Mouse (Mus musculus): Measurements from ENCODE around the gene Gcsam. TPM values are rescaled to one million over a fixed set of nuclear protein-coding genes. Genes with fewer than 3 reads are reported as not detected.
A peak's percentile ranks its signal among the peaks of the same experiment; 100 is the strongest.

Gcsam gene
- total and polyA plus RNA-seq, 3 experiments: not detected

DNA sequence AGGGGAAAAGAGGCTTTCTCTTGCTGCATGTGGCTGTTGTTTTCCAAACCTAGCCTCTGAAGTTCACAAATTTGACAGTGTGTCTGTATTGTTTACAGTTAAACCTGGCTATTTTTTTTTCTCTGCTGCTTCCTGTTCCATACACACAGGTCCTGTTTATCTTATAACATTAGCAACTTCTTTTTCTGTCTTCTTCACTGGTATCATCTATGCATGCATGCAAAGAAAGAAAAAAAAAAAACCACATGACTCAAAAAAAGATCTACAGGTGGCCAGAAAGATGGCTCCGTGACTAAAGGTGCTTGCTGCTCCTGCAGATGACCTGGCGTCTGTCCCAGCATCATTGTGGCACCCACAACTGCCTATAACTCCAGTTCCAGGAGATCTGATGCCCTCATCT is 15.2 kb downstream of the Gcsam start:
- dilution Hi-C loops (cut with MboI; ENCODE audit: extremely low pct_ligation_motif_present, extremely low pct_unique_long_range_greater_than_20kb, low sequenced_read_pairs): no loop called here
- no peaks in the 10 kb centered on the region for H3K9me3 ChIP-seq (replicated peaks; ENCODE audit: low read length)
- H3K27me3 ChIP-seq (replicated peaks): no peaks in the 10 kb centered on the region
- in situ Hi-C loops (cut with MboI; ENCODE audit: low pct_ligation_motif_present, low pct_unique_long_range_greater_than_20kb, low sequenced_read_pairs): loop anchor here (25.0 kb wide), 1 partner anchor 313 kb away; no protein-coding TSS in a partner anchor
- H3K4me3 ChIP-seq (replicated peaks in 1 of 3; ENCODE audit: low read depth in 2 of 3, low read length in 2 of 3, poor library complexity in 1 of 3): no peak overlapping the region
- no peaks in the 10 kb centered on the region for H3K79me2 ChIP-seq (replicated peaks; ENCODE audit: control insufficient read depth, extremely low read depth, insufficient read depth, poor library complexity, severe bottlenecking)
- H3K9ac ChIP-seq (ENCODE audit: insufficient read depth, low read depth): no peak overlapping the region
- no peak for TF ChIP-seq CHD1 (IDR thresholded peaks at IDR 0.05; ENCODE audit: low read depth, low read length)
- TF ChIP-seq IRF4 (IDR thresholded peaks at IDR 0.05; ENCODE audit: low read depth, low read length): peak; percentile 68
- TF ChIP-seq EP300 (IDR thresholded peaks at IDR 0.05; ENCODE audit: low read length): peak; percentile 70
- TF ChIP-seq BHLHE40 (IDR thresholded peaks at IDR 0.05; ENCODE audit: low read depth, low read length): peak; percentile 41; the same call in 1 of the 2 replicates
- TF ChIP-seq JUND (conservative IDR thresholded peaks at IDR 0.05; ENCODE audit: low read depth, low read length): 0 out of 2 replicates have a peak, but pooled peaks have one; percentile 26
- TF ChIP-seq CTCF (conservative IDR thresholded peaks at IDR 0.05 in 1 of 2, IDR thresholded peaks at IDR 0.05 in 1 of 2; ENCODE audit: low read depth in 2 of 2, low read length in 2 of 2): no peak
- TF ChIP-seq TCF12 (IDR thresholded peaks at IDR 0.05; ENCODE audit: low read depth, low read length): peak; percentile 60; the same call in 1 of the 2 replicates
- TF ChIP-seq ETS1 (conservative IDR thresholded peaks at IDR 0.05; ENCODE audit: low read depth, low read length): peak; percentile 17; the same call in 1 of the 2 replicates
- peak; percentile 90 for TF ChIP-seq ZNF384 (IDR thresholded peaks at IDR 0.05; ENCODE audit: low read depth, low read length)
- peak; percentile 30 for DNase-seq (ENCODE audit: extremely low read depth)
- H3K27ac ChIP-seq (ENCODE audit: insufficient read depth, low read depth): no peak overlapping the region
- no peaks in the 10 kb centered on the region for H3K36me3 ChIP-seq (replicated peaks in 1 of 2; ENCODE audit: control insufficient read depth in 1 of 2, insufficient read depth in 1 of 2, low read length in 1 of 2)
- H3K4me1 ChIP-seq (ENCODE audit: control insufficient read depth in 1 of 2, insufficient read depth in 2 of 2): peaks cover 0 to 12% of the 10 kb centered on the region in 2 experiments; a peak in 2 of 4 replicates
- no peak overlapping the region for H3K4me2 ChIP-seq (ENCODE audit: insufficient read depth, low read depth, poor library complexity, severe bottlenecking)

- in situ Hi-C loops (cut with MboI; ENCODE audit: low pct_ligation_motif_present, low pct_unique_long_range_greater_than_20kb, low sequenced_read_pairs): loop anchor here (5.0 to 25.0 kb wide), 3 partner anchors 45 to 432 kb away; no protein-coding TSS in a partner anchor
- Histone ChIP-seq H3K9me3 (replicated peaks; ENCODE audit: low read length) (no peaks in the 10 kb centered on the region), H3K4me1 (ENCODE audit: control insufficient read depth in 1 of 2, insufficient read depth in 2 of 2) (peaks cover 0 to 9% of the 10 kb centered on the region in 2 experiments; a peak in 2 of 4 replicates), H3K27ac (ENCODE audit: insufficient read depth, low read depth) (no peak overlapping the region), H3K36me3 (replicated peaks in 1 of 2; ENCODE audit: control insufficient read depth in 1 of 2, insufficient read depth in 1 of 2, low read length in 1 of 2) (no peaks in the 10 kb centered on the region), H3K9ac (ENCODE audit: insufficient read depth, low read depth) (no peak overlapping the region), H3K4me3 (replicated peaks in 1 of 3; ENCODE audit: low read depth in 2 of 3, low read length in 2 of 3, poor library complexity in 1 of 3) (no peak overlapping the region), H3K27me3 (replicated peaks) (no peaks in the 10 kb centered on the region), H3K4me2 (ENCODE audit: insufficient read depth, low read depth, poor library complexity, severe bottlenecking) (no peak overlapping the region), H3K79me2 (replicated peaks; ENCODE audit: control insufficient read depth, extremely low read depth, insufficient read depth, poor library complexity, severe bottlenecking) (no peaks in the 10 kb centered on the region)
- dilution Hi-C loops (cut with MboI; ENCODE audit: extremely low pct_ligation_motif_present, extremely low pct_unique_long_range_greater_than_20kb, low sequenced_read_pairs): no loop called here
- TF ChIP-seq CTCF (conservative IDR thresholded peaks at IDR 0.05 in 1 of 2, IDR thresholded peaks at IDR 0.05 in 1 of 2; ENCODE audit: low read depth in 2 of 2, low read length in 2 of 2) (0 out of 4 replicates have a peak, but pooled peaks of 1 of the 2 experiments have one; percentile 1), MYC (IDR thresholded peaks at IDR 0.05; ENCODE audit: low read depth, low read length) (no peak)
- no peak for DNase-seq (ENCODE audit: extremely low read depth)
Measured at GRCm38 (mm10) chr16:45629497-45630105, 19.4 kb downstream of the Gcsam start.

DNA sequence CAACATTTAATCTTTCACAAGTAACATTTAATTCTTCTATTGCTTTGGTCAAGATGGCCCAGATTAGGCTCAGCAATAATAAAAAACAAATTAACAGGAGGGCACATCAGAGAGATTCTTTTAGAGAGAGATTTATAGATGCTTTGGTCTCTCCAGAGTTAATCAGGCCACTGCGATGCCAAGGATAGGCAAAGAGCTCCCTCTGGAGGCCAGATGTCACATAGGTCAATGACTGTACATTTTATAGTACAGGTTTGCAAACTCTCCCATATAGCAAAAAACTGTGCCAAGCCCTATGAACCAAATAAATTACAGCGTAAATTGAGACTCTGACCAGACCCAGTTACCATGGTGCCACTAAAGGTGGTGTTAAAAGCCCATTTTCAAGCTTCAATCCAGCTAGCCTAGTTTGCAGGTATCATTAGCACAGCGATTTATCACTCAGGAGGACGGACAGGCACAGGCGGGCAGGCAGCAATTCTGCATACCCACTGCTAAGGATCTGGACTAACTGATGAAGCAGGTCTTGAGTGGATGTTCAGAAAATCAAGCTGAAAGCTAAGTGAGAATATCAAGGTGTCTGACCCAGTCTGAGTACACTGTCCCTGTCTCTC is 20.3 kb downstream of the Gcsam start:
- in situ Hi-C loops (cut with MboI; ENCODE audit: low pct_ligation_motif_present, low pct_unique_long_range_greater_than_20kb, low sequenced_read_pairs): loop anchor here (5.0 to 25.0 kb wide), 3 partner anchors 46 to 433 kb away; no protein-coding TSS in a partner anchor
- peak; percentile 55; the same call in 1 of the 2 replicates for TF ChIP-seq NELFE (IDR thresholded peaks at IDR 0.05; ENCODE audit: low read depth, low read length)
- 0 out of 2 replicates have a peak, but pooled peaks have one; percentile 10 for TF ChIP-seq MAFK (IDR thresholded peaks at IDR 0.05; ENCODE audit: insufficient replicate concordance, low read length)
- TF ChIP-seq MAZ (IDR thresholded peaks at IDR 0.05; ENCODE audit: low read depth, low read length): peak; percentile 42; the same call in 1 of the 2 replicates
- 0 out of 2 replicates have a peak, but pooled peaks have one; percentile 17 for TF ChIP-seq TCF12 (IDR thresholded peaks at IDR 0.05; ENCODE audit: low read depth, low read length)
- TF ChIP-seq IRF4 (IDR thresholded peaks at IDR 0.05; ENCODE audit: low read depth, low read length): peak; percentile 56; the same call in 1 of the 2 replicates
- TF ChIP-seq NRF1 (IDR thresholded peaks at IDR 0.05; ENCODE audit: low read depth, low read length): 0 out of 2 replicates have a peak, but pooled peaks have one; percentile 23
- TF ChIP-seq ZKSCAN1 (IDR thresholded peaks at IDR 0.05; ENCODE audit: borderline replicate concordance, low read depth, low read length): no peak
- TF ChIP-seq SMC3 (IDR thresholded peaks at IDR 0.05; ENCODE audit: low read depth, low read length): peak; percentile 96
- TF ChIP-seq SIN3A (IDR thresholded peaks at IDR 0.05; ENCODE audit: low read length): peak; percentile 59; the same call in 1 of the 2 replicates
- TF ChIP-seq EP300 (IDR thresholded peaks at IDR 0.05; ENCODE audit: low read length): no peak
- TF ChIP-seq ZC3H11A (IDR thresholded peaks at IDR 0.05; ENCODE audit: low read depth, low read length): peak; percentile 89
- no peak for TF ChIP-seq PAX5 (IDR thresholded peaks at IDR 0.05; ENCODE audit: low read length)
- TF ChIP-seq BHLHE40 (IDR thresholded peaks at IDR 0.05; ENCODE audit: low read depth, low read length): 0 out of 2 replicates have a peak, but pooled peaks have one; percentile 18
- peak; percentile 61; the same call in 1 of the 2 replicates for TF ChIP-seq JUND (conservative IDR thresholded peaks at IDR 0.05; ENCODE audit: low read depth, low read length)
- no peak for TF ChIP-seq JUN (IDR thresholded peaks at IDR 0.05; ENCODE audit: insufficient read depth, low read depth, low read length)
- peak; percentile 88 to 98 for TF ChIP-seq CTCF (conservative IDR thresholded peaks at IDR 0.05 in 1 of 2, IDR thresholded peaks at IDR 0.05 in 1 of 2; ENCODE audit: low read depth in 2 of 2, low read length in 2 of 2)

More for the DNA sequence above, 20.3 kb downstream of the Gcsam start:
- no peaks in the 10 kb centered on the region for H3K79me2 ChIP-seq (replicated peaks; ENCODE audit: control insufficient read depth, extremely low read depth, insufficient read depth, poor library complexity, severe bottlenecking)
- H3K4me3 ChIP-seq (replicated peaks in 1 of 3; ENCODE audit: low read depth in 2 of 3, low read length in 2 of 3, poor library complexity in 1 of 3): no peak overlapping the region
- H3K4me1 ChIP-seq (ENCODE audit: control insufficient read depth in 1 of 2, insufficient read depth in 2 of 2): peaks cover 0 to 1% of the 10 kb centered on the region in 2 experiments; a peak in 2 of 4 replicates
- no peak overlapping the region for H3K4me2 ChIP-seq (ENCODE audit: insufficient read depth, low read depth, poor library complexity, severe bottlenecking)
- peak; percentile 76 for DNase-seq (ENCODE audit: extremely low read depth)
- H3K27me3 ChIP-seq (replicated peaks): no peaks in the 10 kb centered on the region
- dilution Hi-C loops (cut with MboI; ENCODE audit: extremely low pct_ligation_motif_present, extremely low pct_unique_long_range_greater_than_20kb, low sequenced_read_pairs): no loop called here
- H3K9ac ChIP-seq (ENCODE audit: insufficient read depth, low read depth): no peak overlapping the region
- no peaks in the 10 kb centered on the region for H3K36me3 ChIP-seq (replicated peaks in 1 of 2; ENCODE audit: control insufficient read depth in 1 of 2, insufficient read depth in 1 of 2, low read length in 1 of 2)
- no peak overlapping the region for H3K27ac ChIP-seq (ENCODE audit: insufficient read depth, low read depth)
- H3K9me3 ChIP-seq (replicated peaks; ENCODE audit: low read length): no peaks in the 10 kb centered on the region
